Mouse (Mus musculus): ENCODE measurements around the gene Gm20517. TPM values are rescaled to one million over a fixed set of nuclear protein-coding genes. Genes with fewer than 3 reads are reported as not detected.

Gene Gm20517
- 2.3 and 2.6 TPM in 2 replicates for polyA plus RNA-seq (2016; fragmentation: Nextera tagmentation; extraction: Ambion mirVana)

DNA sequence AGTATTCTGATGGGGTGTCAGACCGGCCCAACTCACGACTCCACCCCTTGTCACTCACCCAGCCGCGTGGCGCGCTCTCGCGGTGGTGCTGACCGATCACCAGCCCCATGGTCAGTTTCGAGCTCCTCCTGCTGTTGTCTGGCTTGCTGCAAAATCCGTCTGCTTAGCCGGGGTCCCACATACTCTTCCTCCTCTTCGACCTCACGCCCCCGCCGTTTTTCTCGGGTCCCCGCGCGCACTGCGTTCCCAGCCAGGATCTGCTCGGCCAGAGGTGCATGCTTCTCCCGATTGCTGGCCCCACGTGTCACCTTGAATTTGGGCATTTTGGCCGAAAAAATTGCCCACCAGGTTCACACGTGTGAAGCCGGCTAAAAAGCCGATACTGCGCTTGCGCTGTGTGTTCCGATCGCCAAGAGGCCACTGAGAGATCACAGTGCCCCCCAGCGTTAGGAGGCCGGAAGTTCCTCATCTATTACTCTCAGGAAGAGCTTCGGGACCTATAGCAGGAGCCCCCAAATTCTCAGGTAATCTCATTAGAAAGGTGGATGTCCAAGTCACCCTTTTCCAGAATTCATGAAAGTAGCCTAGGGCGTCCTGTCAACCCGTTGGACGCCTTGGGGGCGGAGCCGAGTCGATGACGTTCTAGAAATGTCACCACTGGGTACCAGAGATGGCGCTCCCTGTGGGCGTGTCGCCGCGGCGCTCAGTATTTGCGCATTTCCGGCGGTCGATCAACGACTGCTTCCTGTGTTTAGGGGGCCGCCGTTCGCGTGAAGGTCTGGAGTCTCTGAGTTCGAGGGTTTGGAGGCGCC lies at the start of gene Gm20517, which contains the start of the genes Bysl and Med20:
Gm20517 (plus strand) TSS at position 741 of the 812 bp plus-strand sequence.
Bysl (minus strand) TSS at position 644 of the 812 bp plus-strand sequence.
Med20 (plus strand) TSS at position 734 of the 812 bp plus-strand sequence.
- Histone ChIP-seq H3K27me3 (no peaks in the 10 kb centered on the region), H3K4me1 (replicated peaks) (peaks cover 21% of the 10 kb centered on the region), H3K36me3 (peaks cover 61% of the 10 kb centered on the region), H3K4me2 (peak within 1 kb of the TSS; percentile 92), H3K9ac (replicated peaks) (peak within 1 kb of the TSS; percentile 71), H3K9me3 (no peaks in the 10 kb centered on the region), H3K4me3 (replicated peaks) (peak within 1 kb of the TSS; percentile 82), H3K27ac (peak within 1 kb of the TSS; percentile 67)
- under 1% methylated on average over 59 of the region's 59 CpGs for WGBS
- peak; percentile 94 for ATAC-seq (ENCODE audit: insufficient number of reproducible peaks, insufficient read depth, low FRiP score, low TSS enrichment, low read depth)

GRCm38 (mm10) chr17:47562875-47563274 lies 48.5 kb upstream of the Gm20517 start:
- ATAC-seq (ENCODE audit: insufficient number of reproducible peaks, insufficient read depth, low FRiP score, low TSS enrichment, low read depth), result no peak
- Histone ChIP-seq H3K9me3 (no peaks in the 10 kb centered on the region), H3K4me3 (replicated peaks) (no peak overlapping the region), H3K4me2 (no peak overlapping the region), H3K4me1 (replicated peaks) (no peaks in the 10 kb centered on the region; the same call in 1 of the 2 replicates), H3K27me3 (no peaks in the 10 kb centered on the region), H3K9ac (replicated peaks) (no peak overlapping the region), H3K27ac (no peak overlapping the region), H3K36me3 (no peaks in the 10 kb centered on the region)
- WGBS, result 84% methylated on average over 6 of the region's 6 CpGs

GRCm38 (mm10) chr17:47564612-47565011 lies 46.8 kb upstream of the Gm20517 start:
- no peak overlapping the region for H3K9ac ChIP-seq (replicated peaks)
- 83% methylated on average over 5 of the region's 5 CpGs for WGBS
- H3K4me2 ChIP-seq, result no peak overlapping the region
- no peaks in the 10 kb centered on the region for H3K36me3 ChIP-seq
- H3K27me3 ChIP-seq, result no peaks in the 10 kb centered on the region
- H3K4me3 ChIP-seq (replicated peaks), result no peak overlapping the region
- no peak for ATAC-seq (ENCODE audit: insufficient number of reproducible peaks, insufficient read depth, low FRiP score, low TSS enrichment, low read depth)
- no peaks in the 10 kb centered on the region; the same call in 1 of the 2 replicates for H3K4me1 ChIP-seq (replicated peaks)
- no peaks in the 10 kb centered on the region for H3K9me3 ChIP-seq
- H3K27ac ChIP-seq, result no peak overlapping the region

- H3K4me2 ChIP-seq, result no peak overlapping the region
- no peak overlapping the region for H3K27ac ChIP-seq
- no peak overlapping the region for H3K4me3 ChIP-seq (replicated peaks)
- no peaks in the 10 kb centered on the region for H3K9me3 ChIP-seq
- H3K4me1 ChIP-seq (replicated peaks), result no peaks in the 10 kb centered on the region; the same call in 1 of the 2 replicates
- H3K36me3 ChIP-seq, result no peaks in the 10 kb centered on the region
- WGBS, result 19% methylated on average over 2 of the region's 2 CpGs
- 0 out of 2 replicates have a peak, but pooled peaks have one; percentile 14 for ATAC-seq (ENCODE audit: insufficient number of reproducible peaks, insufficient read depth, low FRiP score, low TSS enrichment, low read depth)
- H3K9ac ChIP-seq (replicated peaks), result no peak overlapping the region
- H3K27me3 ChIP-seq, result no peaks in the 10 kb centered on the region
These were observed 45.3 kb upstream of the Gm20517 start for GRCm38 (mm10) chr17:47566133-47566532.

DNA sequence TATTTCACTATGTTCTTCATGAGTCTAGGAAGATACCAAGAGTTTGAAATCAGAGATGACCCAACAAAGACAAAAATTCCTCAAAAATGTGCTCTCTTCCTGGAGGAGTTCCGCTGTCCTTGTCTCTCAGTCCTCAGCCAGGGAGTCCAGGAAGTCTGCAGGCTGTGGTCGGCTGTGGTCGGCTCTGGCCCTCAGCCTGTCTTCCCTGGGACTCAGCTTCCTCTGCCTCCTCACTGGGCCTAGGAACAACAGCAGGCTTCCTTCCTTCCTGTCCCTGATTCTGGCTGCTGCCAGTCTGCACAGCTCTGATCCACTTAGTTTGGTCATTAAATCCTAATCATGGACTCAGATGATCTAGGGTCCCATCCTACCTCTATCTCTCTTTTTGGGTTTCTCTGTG lies 44.1 kb upstream of the Gm20517 start:
- Histone ChIP-seq H3K4me2 (no peak overlapping the region), H3K27me3 (no peaks in the 10 kb centered on the region), H3K36me3 (no peaks in the 10 kb centered on the region), H3K4me1 (replicated peaks) (peaks cover 8% of the 10 kb centered on the region), H3K9ac (replicated peaks) (no peak overlapping the region), H3K9me3 (no peaks in the 10 kb centered on the region), H3K4me3 (replicated peaks) (no peak overlapping the region), H3K27ac (no peak overlapping the region)
- ATAC-seq (ENCODE audit: insufficient number of reproducible peaks, insufficient read depth, low FRiP score, low TSS enrichment, low read depth), result no peak
- WGBS, result 80% methylated on average over 3 of the region's 3 CpGs

GRCm38 (mm10) chr17:47568389-47568788 lies 43.0 kb upstream of the Gm20517 start:
- H3K4me3 ChIP-seq (replicated peaks), result no peak overlapping the region
- H3K9me3 ChIP-seq, result no peaks in the 10 kb centered on the region
- 92% methylated on average over 3 of the region's 3 CpGs for WGBS
- no peaks in the 10 kb centered on the region for H3K27me3 ChIP-seq
- H3K9ac ChIP-seq (replicated peaks), result no peak overlapping the region
- H3K4me1 ChIP-seq (replicated peaks), result peaks cover 12% of the 10 kb centered on the region
- H3K36me3 ChIP-seq, result no peaks in the 10 kb centered on the region
- ATAC-seq (ENCODE audit: insufficient number of reproducible peaks, insufficient read depth, low FRiP score, low TSS enrichment, low read depth), result no peak
- no peak overlapping the region for H3K27ac ChIP-seq
- H3K4me2 ChIP-seq, result no peak overlapping the region

DNA sequence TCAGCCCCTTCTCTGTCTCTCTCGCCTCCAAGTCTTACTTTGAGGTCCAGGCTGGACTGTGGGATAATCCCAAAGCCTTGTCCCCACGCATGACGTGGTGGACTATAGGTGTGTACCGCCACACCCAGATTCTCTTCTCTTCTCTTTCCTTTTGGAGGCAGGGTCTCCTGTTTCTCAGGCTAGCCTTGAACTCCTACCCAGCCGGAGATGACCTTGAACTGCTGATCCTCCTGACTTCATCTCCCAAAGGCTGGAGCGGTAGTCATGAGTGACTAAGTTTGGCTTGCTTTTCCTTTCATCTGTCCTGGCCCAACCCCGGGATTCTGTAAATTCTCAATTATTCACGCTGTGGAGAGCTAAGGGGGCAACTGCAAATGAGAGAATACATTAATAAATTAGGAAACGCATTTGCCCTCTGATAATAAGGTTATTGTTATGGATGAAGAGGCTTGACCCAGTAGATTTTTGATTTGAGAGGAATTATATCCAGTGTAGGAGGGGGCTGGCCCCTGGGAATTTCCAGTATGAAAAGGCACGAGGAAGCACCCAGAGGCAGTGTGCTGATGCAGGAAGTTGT lies 42.4 kb upstream of the Gm20517 start:
- 85% methylated on average over 10 of the region's 10 CpGs for WGBS
- Histone ChIP-seq H3K27me3 (no peaks in the 10 kb centered on the region), H3K4me1 (replicated peaks) (peaks cover 12% of the 10 kb centered on the region), H3K27ac (no peak overlapping the region), H3K9me3 (no peaks in the 10 kb centered on the region), H3K4me3 (replicated peaks) (no peak overlapping the region), H3K36me3 (no peaks in the 10 kb centered on the region), H3K9ac (replicated peaks) (no peak overlapping the region), H3K4me2 (no peak overlapping the region)
- no peak for ATAC-seq (ENCODE audit: insufficient number of reproducible peaks, insufficient read depth, low FRiP score, low TSS enrichment, low read depth)

- Histone ChIP-seq H3K27ac (peak overlapping the region; percentile 83), H3K9ac (replicated peaks) (no peak overlapping the region; the same call in 1 of the 2 replicates), H3K27me3 (no peaks in the 10 kb centered on the region), H3K9me3 (no peaks in the 10 kb centered on the region), H3K4me3 (replicated peaks) (no peak overlapping the region), H3K4me1 (replicated peaks) (peaks cover 25% of the 10 kb centered on the region), H3K4me2 (no peak overlapping the region), H3K36me3 (no peaks in the 10 kb centered on the region)
- WGBS, result 47% methylated on average over 7 of the region's 7 CpGs
- no peak for ATAC-seq (ENCODE audit: insufficient number of reproducible peaks, insufficient read depth, low FRiP score, low TSS enrichment, low read depth)
These were observed 39.8 kb upstream of the Gm20517 start for GRCm38 (mm10) chr17:47571621-47572020.

- ATAC-seq (ENCODE audit: insufficient number of reproducible peaks, insufficient read depth, low FRiP score, low TSS enrichment, low read depth), result peak; percentile 76
- H3K9ac ChIP-seq (replicated peaks), result no peak overlapping the region
- H3K9me3 ChIP-seq, result no peaks in the 10 kb centered on the region
- H3K27me3 ChIP-seq, result no peaks in the 10 kb centered on the region
- peaks cover 25% of the 10 kb centered on the region for H3K4me1 ChIP-seq (replicated peaks)
- H3K4me2 ChIP-seq, result no peak overlapping the region
- no peak overlapping the region for H3K4me3 ChIP-seq (replicated peaks)
- H3K27ac ChIP-seq, result peak overlapping the region; percentile 83
- H3K36me3 ChIP-seq, result no peaks in the 10 kb centered on the region
These were observed 39.0 kb upstream of the Gm20517 start for GRCm38 (mm10) chr17:47572436-47572835.

DNA sequence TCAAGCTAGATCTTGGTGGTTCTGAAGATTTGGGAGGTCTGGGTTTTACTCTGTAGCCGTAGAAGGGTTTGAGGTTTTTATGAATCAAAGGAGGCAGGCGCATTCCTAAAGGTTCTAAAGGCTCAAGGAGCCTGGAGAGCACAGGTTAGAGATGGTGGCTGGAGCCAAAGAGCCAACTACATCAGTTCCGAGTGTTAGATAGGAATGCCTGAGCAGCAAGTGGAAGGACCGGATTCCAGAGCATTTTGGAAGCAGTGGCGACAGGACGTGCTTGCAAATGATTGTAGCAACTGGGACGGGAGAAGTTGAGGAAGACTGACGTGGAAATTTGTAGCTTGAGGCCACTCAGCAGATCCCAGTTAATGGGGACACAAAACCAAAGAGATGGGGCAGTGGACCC lies 37.4 kb upstream of the Gm20517 start:
- 65% methylated on average over 8 of the region's 8 CpGs for WGBS

DNA sequence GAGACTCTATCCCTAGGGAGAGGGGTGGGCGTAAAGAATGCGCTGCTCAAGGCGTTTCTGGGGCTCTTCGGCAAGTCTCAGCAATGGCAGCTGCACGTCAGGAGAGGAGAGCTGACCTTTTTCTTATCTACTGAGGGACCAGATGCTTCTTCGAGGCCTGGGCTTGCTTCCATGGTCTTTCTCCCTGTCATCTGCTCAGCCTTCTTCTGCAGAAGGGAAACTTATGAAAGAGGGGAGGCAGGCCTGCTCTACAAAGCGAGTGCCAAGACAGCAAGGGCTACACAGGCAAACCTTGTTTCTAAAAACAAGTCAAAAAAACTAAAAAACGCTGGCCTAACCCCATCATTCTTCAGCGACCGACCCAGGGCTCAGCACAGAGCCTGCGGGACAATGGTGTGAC lies 36.6 kb upstream of the Gm20517 start:
- H3K9me3 ChIP-seq, result no peaks in the 10 kb centered on the region
- no peak overlapping the region for H3K4me3 ChIP-seq (replicated peaks)
- peaks cover 25% of the 10 kb centered on the region for H3K4me1 ChIP-seq (replicated peaks)
- H3K27ac ChIP-seq, result no peak overlapping the region
- no peak overlapping the region for H3K9ac ChIP-seq (replicated peaks)
- no peak for ATAC-seq (ENCODE audit: insufficient number of reproducible peaks, insufficient read depth, low FRiP score, low TSS enrichment, low read depth)
- no peaks in the 10 kb centered on the region for H3K27me3 ChIP-seq
- 69% methylated on average over 11 of the region's 11 CpGs for WGBS
- H3K4me2 ChIP-seq, result no peak overlapping the region
- no peaks in the 10 kb centered on the region for H3K36me3 ChIP-seq

More for the DNA sequence above, 37.4 kb upstream of the Gm20517 start:
- Histone ChIP-seq H3K4me1 (replicated peaks) (peaks cover 25% of the 10 kb centered on the region), H3K27ac (0 out of 2 replicates have a peak overlapping the region, but pooled peaks have one; percentile 2), H3K27me3 (no peaks in the 10 kb centered on the region), H3K4me3 (replicated peaks) (no peak overlapping the region), H3K9me3 (no peaks in the 10 kb centered on the region), H3K9ac (replicated peaks) (no peak overlapping the region), H3K4me2 (no peak overlapping the region), H3K36me3 (no peaks in the 10 kb centered on the region)
- no peak for ATAC-seq (ENCODE audit: insufficient number of reproducible peaks, insufficient read depth, low FRiP score, low TSS enrichment, low read depth)

Data from limb, embryonic 12.5 days (tissue).